Mouse (Mus musculus) left cerebral cortex, postnatal 10 days (tissue): ENCODE data around the gene Mlip. TPM values are rescaled to one million over a fixed set of nuclear protein-coding genes. Genes with fewer than 3 reads are reported as not detected.
A peak's percentile ranks its signal among the peaks of the same experiment; 100 is the strongest.

Source experiments
- DNase-seq, 2 experiments: peaks; one replicate each; pipeline ENCODE4 v3.0.0; 2021 to 2022; ENCODE audit warnings: low spot score in 2 of 2, mixed read lengths in 1 of 2; ENCODE audit errors: extremely low spot score in 1 of 2
- intact Hi-C: fragments of 180-260 bp; cut with DNase I; formaldehyde crosslinking; loops from one replicate; pipeline ENCODE4 v1.15.1; 2025
- total RNA-seq, 2 experiments: library from RNA; stranded (reverse); gene quantifications; 2 replicates each; pipeline ENCODE4 v1.2.3; 2021

The Mlip gene
- total RNA-seq, 2 experiments from 2014 or later, result 78.4 to 83.8 TPM

DNA sequence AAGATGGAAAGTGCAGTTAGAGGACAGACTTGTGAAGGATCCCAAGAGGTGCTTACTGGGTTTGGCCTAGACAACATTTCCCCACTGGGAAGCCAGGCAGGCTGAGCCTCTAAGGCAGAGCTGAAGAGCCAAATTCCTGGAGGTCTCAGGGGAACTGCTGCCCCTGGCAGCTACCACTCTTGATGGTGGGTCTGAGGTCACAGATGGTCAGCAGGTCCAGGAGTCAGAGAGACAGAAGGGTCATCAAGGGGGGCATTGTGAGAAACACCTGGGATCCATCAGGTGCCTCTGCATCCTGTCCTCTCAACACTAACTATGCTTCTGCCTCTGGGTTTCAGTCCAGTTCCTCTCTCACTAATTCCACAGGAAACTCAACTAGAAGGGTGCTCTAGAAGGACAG is 10.1 kb upstream of the Mlip start:
- no peak for DNase-seq
- intact Hi-C loops, result no loop called here

DNA sequence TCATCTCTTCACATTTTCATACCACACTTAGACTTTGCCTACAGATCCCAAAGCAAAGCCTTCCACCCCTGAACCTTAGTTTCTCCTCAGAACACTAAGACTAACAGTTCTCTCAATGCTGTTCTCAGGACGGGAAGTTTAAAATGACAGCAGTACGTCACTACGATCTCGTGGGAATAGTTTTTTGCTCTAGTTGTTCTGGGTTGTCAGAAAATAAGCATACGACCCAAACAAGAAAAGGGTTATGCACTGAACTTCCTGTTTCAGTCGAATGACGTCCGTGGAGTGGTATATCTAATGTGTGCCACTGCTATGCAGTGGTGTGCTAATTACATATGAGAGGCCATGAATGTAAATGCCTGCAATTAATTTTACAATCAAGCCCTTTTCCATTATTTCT is 7.9 kb upstream of the Mlip start:
- intact Hi-C loops, result no loop called here
- DNase-seq, result no peak

DNA sequence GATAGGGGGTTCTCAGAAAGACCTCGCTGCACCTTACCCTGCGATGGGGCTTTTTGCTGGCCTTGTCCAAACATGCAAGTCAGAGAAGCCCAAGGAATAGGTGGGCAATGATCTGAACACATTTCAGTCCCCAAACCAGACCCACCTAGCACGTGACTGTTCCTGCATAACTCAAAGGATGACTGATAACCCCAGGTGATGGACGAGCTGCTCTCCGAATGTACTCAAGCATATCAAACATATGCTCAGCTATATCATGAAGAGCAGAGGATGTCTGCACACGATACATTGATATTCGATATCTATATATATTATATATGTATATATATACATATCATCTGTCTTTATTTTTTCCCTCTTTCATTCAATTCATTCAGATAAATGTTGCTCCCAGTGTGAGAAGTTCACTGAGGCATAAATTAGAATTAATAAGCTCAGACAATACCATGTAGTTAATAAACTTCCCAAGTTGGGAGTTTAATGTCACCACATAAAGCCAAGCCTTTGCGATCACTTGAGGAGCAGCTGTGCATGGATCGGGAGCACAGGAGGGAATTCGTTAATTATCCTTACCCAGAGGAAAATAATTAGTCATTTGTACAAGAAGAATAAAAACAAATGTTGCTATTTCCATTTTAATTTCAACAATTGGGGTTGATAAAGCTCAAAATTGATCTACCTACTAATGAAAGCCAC is 6.7 kb upstream of the Mlip start:
- no peak for DNase-seq

DNA sequence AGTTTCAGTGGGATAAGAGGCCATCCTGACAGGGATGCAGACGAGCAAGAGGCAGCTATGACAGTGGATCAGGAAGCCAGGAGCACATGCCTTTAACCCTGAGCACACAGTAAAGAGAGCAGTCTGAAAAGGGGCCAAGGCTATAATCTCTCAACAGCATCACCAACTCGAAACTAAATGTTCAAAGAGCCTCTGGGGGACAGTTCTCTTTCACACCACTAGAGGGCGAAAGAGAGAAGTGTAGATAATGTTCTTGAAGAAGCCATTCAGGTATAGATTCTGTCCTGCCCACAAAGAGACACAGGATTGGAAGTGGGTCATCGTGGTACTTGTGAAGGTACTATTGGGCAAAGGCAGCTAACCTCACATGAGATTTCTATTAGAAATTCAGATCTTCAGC is 1.2 kb upstream of the Mlip start:
- intact Hi-C loops, result no loop called here
- DNase-seq, result no peak

More for the DNA sequence above, 6.7 kb upstream of the Mlip start:
- intact Hi-C loops, result no loop called here

DNA sequence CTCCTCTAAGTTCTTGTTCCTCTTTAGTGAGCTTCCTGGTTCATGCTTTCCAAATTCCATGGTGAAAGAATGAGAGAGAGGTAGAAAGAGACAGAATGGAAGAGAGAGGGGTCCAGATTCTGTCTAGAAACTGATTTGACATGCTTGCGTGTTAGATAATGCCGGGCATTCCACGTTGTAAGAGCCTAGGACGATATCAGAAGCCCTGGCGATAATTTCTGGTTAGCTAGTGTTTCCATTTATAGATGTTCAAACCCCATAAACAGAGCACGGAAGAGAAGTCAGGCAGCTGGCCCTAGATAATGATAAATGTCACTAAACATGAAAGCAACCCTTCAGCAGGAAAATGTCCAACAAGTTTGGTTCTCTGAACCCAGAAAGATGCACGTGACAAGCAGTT is 5.1 kb downstream of the Mlip start:
- intact Hi-C loops, result no loop called here
- no peak for DNase-seq

DNA sequence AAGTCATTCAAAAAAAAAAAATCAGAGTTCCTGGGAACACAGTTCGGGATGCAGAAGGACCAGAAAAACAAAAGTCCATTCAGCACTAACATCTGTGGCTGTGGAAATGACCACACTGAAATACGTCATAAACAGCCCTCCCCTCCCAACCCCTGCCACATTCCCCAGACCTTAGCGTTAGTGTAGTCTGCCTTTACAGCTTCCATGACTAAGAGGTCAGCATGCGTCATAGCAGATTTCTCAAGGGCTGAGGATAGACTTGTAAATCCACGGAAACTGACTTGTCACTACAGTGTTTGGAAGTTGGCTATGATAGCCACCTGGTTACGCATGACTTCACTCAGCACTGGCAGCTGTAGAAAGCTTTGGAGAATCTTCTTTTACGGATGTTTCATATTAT is 8.5 kb downstream of the Mlip start:
- DNase-seq, result no peak
- intact Hi-C loops, result loop anchor here (5.0 kb wide), 1 partner anchor 92 kb away; no protein-coding TSS in a partner anchor

DNA sequence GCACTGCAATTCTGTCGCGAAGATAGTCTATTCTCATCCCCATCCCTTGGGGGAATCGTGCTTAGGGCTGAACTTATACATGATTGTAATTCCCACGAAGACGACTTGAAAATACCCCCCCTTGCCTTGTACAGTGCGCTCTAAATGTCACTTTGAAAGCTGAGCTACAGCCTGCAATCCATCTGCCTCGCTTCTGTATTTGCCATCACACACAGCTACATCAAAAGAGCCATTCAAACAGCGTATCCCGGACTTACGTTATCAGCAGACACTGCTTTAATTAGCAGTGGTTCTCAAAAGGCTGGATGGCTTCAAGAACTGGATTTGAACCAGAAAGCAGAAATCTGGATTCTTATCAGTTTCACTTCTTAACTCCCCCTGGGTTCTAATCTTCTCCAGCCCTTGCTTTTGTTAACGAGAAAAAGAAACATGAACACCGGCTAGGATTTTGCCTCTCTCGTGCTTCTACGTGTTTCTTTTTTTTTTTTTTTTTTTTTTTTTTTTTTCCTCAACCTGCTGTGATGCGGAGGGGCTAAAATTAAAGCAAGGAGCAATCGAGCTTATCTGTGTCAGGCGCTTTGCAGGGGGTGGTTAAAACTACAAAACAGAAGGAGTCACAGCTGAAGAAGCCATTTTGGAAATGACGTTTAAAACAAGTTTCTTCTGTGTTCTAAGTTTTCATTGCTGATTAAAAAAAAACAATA is 12.5 kb downstream of the Mlip start:
- intact Hi-C loops, result loop anchor here (5.0 kb wide), 1 partner anchor 88 kb away; no protein-coding TSS in a partner anchor
- DNase-seq, result peak in 1 of 2 experiments; percentile 48

DNA sequence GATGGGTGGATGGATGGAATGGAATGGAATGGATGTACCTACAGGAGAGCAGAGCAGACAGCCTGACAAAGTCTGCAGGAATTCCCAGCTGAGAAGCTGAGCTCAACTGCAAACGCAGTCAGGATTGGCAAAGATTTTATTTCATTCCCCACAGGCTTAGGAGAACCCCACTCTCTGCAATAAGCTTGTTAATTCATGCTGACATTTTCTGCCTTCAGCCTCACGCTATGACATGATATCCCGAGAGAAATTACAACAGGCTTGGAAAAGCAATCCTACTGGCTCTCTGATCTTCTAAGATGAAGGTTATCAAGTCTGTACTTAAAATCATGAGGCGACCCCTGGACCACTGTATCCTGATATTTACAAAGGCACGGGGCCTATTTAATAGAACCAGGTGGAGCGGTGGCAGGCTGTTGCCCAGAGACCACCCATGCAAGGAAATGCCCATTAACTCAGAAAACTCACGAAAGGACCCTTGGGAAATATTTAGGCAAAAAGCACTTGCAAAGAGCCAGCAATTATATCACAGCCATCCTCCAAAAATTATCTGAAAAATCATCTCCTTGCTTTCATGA is 13.1 kb downstream of the Mlip start:
- intact Hi-C loops, result loop anchor here (5.0 kb wide), 1 partner anchor 87 kb away; no protein-coding TSS in a partner anchor
- peak in 1 of 2 experiments; percentile 8 for DNase-seq

DNA sequence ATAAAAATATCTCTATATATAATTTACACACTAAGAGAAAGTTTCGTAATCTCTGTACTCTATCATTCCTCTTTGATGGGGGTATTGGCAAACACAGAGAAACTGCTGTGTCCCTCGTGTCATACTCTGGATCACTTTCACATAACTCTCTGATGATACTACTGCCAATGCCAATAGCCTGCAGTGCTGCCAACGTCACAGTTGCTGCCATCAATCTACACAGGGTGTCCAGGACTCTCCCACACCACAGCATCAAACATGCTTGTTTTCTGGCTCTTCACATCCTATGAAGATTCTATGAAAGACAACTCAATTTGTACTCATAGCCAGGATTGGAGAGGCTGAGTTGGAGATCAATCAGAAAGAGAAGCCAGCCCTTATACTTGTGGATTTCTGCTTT is 17.4 kb downstream of the Mlip start:
- DNase-seq, result no peak
- intact Hi-C loops, result no loop called here

DNA sequence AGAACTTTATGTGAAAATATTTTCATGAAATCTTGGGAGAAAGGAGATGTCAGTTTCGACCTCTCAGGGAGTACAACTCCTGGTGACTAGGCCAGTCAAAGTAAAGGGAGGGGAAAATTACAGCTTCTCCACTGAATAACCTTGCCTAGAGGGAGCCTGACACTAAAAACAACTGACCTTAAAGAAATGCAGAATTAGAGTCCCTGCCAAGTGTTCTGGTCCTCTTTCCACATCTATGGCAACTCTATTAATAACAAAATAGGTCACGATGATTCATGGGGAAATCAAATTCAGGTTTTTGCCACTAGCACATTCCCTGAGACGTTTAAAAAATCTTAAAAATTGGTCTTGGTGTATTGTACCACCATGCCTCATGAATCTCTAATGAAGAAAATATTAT is 34.4 kb downstream of the Mlip start:
- intact Hi-C loops, result no loop called here
- DNase-seq, result no peak

DNA sequence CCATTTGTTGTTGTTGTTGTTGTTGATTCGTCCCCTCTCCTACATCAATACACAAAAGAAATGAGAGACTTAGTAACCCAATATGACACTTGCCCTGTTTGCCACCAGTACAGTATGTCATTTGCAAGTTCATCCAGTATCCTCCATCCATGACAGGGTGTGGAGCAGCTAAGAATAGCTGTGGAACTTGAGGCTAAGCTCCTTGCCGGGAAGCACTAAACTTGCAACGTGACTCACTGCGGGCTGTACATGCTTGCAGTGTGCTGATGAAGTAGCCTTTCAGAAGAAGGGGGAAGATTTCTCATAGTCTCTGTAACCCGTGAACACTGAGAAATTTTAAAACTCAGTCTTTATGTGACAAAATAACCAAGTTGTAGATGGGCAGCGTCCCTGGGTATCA is 42.2 kb downstream of the Mlip start:
- DNase-seq, result no peak
- intact Hi-C loops, result no loop called here

DNA sequence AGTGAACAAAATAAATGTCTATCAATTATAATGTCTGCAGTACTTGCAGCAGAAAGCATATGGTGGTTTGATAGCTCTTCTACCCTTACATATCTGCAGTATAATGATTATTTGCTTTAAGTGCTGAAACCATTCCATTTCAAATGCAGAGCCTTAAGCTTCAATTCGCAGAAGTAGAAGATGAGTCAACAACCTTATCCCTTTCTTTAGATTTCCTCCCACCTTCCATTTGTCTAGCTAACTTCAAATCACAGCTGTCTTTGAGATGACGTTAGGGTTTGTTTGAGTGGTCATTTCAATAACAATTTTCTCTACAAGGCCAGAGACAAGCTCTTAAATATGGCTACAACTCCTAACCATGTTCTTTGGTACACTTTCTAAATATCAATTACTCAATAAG is 47.4 kb downstream of the Mlip start:
- DNase-seq, result no peak
- intact Hi-C loops, result no loop called here

DNA sequence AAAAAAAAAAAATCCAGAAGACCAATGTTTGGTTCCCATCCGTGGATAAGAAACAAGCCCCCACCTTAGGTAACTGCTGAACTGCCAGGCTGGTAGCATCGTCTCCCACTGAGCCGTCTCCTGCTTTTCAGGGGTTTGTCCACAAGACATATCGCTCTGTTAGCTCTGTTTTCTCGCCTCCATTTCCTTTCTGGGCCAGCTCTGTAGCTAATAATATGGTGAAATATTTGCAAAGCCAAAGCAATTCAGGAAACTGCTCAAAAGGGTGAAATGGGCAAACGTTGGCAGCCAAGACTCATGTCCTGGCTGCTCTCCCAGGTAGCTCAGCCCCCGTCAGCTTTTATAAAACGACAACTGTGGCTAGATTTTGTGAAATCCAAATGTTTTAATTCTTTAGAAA is 50.4 kb downstream of the Mlip start:
- DNase-seq, result no peak
- intact Hi-C loops, result no loop called here

DNA sequence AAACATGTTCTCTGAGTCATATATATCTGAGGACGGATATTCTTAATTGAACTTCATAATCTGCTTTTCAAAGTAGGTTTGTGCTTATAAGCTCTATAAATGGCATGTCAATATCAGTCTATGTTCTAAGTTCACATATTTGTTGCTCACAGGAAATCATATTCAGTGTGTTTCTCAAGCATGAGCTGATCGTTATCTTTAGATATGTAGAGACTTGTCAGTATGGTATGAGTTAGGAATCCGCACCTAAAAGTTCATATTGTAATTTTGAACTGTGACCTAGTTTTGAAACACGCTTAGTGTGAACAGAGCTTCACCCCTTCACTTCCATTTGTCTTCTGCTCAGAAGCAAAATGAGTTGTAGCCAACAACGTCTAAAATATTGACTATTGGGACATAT is 64.8 kb downstream of the Mlip start:
- no peak for DNase-seq
- intact Hi-C loops, result no loop called here

DNA sequence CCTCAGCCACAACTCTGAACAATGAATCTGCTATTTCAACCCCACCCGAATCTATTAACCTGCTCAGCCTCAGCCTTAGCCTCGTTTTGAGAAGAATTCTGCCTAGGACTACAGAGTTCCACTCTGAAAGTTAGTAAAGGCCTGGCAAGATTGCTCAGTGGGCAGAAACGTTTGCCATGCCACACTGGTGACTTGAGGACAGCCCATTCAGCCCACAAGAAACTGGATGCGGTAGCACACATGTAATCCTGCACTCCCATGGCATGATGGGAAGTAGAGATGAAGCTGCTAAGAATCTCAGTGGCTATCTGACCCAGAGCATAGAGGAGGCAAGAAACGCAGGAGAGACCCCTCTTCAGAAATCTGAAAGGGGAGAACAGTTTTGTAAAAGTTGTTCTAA is 73.4 kb downstream of the Mlip start:
- no peak for DNase-seq
- intact Hi-C loops, result no loop called here

DNA sequence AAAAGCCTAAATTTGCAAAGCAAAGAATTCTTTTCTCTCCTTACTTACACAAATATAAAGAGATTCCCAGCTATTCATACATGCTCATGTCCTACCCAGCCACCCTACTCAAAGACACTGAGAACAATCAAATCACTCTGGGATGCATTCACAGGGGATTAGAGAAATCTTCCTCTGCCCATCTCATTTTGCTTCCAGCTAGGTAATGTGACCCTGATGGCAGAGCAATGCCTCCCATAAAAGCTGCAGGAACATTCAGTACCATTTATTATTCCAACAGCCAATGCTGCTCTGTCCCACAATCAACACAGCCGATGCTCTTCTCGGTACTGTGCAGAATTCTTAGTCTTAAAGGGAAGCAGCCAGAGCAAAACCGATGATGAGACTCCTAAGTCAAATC is 74.7 kb downstream of the Mlip start:
- DNase-seq, result no peak
- intact Hi-C loops, result no loop called here

DNA sequence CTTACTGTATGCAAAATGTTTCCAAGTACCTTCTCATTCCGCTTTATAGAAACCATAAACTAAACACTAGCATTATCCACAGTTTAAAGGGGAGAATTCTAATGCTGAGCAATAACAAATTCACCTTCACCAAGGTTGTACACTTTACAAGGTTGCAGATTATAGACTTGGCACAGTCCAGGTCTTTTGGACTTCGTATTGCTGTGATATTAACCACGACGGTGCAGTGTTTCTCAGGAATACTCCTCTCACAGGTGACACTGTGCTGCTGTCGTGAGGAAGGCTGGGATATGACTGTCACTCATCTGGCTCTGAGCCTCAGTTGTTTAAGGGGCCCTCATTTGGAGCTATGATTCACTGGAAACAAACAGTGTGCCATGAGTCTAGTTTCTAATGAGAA is 75.5 kb downstream of the Mlip start:
- intact Hi-C loops, result no loop called here
- DNase-seq, result no peak

DNA sequence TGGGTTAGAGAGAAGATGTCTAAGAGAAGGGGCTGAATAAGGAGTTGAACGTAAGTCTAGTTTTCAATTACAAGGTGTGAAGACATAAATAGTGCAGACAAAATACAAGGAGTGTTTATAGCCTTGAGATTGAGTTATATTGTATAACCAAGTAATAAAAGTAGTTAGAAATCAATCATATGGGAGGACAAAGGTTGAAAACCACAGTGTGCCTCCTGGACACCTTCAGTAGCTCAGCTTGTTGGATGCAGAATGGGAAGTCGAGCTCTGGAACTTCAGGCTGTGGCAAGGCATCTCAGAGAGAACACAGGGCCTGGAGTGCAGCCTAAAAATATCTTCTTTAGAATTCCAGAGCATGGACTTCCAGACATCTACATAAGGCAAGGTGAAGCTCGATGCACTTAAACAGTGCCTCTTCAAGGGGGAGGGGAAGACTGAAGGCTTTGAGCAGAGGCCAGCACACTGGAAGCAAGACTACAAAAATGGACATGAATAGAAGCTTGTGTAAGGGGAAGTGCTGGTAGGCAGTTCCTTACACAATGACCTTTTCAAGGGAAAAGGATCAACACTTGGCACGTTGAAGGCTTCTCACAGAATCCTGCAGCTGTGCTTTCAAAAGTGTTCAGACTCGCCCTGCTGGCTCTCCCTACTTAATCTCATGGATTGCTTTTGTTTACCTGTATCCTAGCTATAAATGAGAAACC is 76.2 kb downstream of the Mlip start:
- DNase-seq, result peak in 1 of 2 experiments; percentile 25
- intact Hi-C loops, result no loop called here

DNA sequence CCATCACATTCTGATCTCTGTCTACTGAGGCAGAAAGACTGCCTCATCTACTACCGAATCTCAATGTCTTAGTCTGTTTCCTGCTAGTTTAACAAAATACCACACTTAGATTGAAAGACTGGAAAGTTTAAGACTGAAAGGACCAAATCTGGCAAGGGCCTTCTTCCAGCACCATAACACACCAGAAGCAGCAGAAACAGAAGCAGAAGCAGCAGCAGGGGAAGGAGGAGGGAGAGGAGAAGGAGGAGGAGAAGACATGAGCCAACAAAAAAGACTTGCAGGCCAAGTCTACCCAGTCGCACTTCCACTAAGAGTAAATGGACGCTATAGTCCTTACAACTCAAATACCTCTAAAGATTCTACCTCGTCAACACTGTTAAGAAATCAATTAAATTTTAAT is 80.0 kb downstream of the Mlip start:
- intact Hi-C loops, result no loop called here
- no peak for DNase-seq
